Mouse (Mus musculus) ovary, postnatal 10 days (tissue): Measurements from ENCODE around the gene Ugt1a8.

Experiments
- DNase-seq: peaks from one replicate; pipeline ENCODE4 v3.0.0; 2022; ENCODE audit warnings: low spot score

The Ugt1a8 gene

GRCm38 (mm10) chr1:88260114-88260513 is 172.5 kb downstream of the Ugt1a8 start:
- no peak for DNase-seq

DNA sequence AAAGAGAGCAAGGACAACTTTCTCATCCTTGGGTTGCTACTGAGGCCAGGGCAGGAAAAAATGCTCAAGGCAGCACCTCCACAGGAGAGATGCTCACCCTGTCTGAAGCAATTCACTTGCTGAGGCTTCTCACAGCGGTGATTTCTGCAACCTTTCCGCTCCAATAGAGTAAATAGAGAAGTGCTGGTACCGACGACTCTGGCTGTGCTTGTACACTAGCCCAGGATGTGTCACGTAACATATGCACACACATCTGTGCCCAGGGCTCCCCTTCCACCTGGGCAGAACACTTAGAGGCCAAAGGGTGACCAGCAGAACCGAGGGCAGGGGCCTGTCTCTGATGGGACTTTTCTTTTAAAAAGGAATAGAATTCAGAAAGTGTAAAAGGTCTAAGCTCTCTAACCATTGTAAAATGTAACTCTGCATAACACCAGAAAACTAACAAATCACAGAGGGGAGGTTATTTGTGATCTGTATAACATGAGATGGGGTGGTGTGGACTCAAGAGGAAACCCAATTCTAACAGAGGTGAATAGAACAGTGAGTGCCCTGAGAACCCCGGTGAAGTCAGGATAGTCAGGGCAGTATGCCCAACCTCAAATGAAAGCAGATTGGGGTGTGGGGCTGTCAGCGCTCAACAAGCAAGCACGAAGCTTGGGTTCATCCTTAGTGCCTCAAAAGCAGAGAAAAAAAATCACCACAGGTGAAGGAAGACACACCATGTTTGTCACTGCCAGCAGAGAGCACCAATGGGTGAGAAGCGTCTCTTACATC is 173.2 kb downstream of the Ugt1a8 start:
- no peak for DNase-seq

GRCm38 (mm10) chr1:88261706-88262105 is 174.1 kb downstream of the Ugt1a8 start:
- DNase-seq = no peak

GRCm38 (mm10) chr1:88262255-88262654 is 174.6 kb downstream of the Ugt1a8 start:
- no peak for DNase-seq

- no peak for DNase-seq
Measured at GRCm38 (mm10) chr1:88262961-88263360, 175.3 kb downstream of the Ugt1a8 start.

DNA sequence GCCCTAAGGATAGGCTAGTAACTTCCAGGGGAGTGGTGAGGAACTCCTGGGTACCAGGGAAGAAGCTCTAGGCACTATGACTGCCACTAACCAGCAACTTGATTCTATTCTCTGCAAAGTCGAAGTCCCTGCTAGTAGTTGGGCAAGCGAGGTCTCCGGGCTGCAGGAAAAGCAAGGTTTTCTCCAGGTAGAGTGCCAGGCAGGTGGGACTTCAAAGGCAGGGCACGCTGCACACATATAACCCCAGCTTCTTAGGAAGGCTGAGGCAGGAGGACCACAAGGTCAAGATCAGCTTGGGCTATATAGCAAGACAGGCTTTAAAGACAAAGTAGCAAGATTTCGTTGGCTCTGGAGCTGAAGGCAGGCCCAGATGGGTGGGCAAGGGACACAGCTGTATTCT is 176.2 kb downstream of the Ugt1a8 start:
- no peak for DNase-seq

DNA sequence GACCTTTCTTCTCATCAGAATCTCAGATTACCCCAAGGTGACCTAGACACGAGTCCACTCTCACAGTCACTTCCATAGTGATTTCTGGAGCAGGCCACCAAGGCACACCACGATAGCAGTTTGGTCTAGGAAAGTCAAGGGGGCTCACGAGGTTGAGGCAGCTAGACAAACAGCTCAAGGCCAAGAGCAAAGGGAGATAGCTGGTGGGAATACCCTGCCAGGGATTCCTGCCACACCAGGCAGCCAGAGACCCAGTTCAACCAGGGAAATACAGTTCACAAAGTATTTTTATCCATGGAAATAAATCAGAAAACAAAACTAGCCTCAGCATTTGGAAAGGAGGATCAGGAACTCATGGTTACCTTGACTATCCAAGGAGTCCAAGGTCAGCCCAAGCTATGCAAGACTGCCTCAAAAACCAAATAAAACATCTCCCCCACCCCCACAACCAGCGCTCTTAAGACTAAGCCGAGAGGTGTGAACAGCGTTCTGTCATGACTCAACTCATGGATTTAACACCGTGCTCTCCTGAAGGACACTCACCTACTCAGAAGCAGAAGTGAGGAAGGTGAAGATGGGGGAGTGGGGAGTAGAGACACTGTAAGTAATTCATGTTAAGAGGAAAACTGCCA is 176.7 kb downstream of the Ugt1a8 start:
- DNase-seq = no peak

DNA sequence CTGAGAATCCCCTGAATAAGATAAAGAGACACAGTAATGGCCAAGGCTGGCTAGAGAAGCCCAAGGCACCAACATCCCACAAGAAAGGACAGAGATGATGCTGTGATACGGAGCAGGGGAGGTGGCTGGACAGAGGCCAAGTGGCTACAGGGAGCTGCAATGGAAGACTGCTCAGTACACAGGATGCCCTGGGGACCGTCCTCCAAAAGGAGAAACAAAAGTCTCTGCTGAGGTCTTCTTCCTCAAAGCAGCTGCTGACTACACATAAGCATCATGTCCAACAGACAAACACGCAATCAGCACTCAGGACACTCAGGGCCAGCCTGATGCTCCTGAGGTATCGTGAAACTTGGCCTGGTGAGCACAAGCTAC is 177.2 kb downstream of the Ugt1a8 start:
- DNase-seq = no peak

DNA sequence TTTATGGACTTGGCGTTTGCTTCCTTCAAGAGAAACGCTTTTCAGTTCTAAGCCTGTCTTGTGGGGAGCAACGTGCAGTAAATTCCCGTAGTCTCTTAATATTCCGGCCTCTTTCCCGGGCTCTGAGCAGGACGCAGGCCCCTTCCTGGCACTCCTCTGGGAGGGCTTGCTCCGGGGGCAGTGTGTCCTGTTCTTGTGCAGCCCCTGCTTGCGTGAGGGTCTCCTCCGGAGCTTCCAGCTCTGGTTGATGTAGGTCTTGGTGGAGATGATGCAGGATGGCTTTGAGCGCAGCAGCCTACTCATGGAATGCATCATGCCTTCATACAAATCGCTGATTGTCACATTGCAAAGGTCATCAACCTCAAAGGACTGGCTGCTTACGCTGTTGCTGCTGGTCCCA is 178.5 kb downstream of the Ugt1a8 start:
- no peak for DNase-seq

DNA sequence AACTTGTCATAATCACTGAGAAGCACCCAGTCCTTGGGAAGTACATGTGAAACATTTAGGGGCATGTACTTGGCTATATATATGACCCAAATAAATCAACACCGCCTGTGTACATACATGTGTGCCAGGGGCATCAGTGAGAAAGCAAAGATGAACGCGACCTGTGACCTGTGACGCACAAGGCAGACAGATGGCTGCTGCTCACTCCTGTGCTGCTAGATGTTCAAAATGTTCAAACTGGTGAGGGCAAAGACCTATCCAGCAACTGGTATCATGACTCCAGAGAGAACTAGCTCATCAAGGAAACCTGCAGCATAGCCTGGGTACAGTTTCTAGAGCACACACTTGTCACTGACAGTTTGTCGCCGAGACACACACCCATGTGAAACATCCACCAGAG is 179.9 kb downstream of the Ugt1a8 start:
- DNase-seq = no peak

GRCm38 (mm10) chr1:88268070-88268469 is 180.5 kb downstream of the Ugt1a8 start:
- no peak for DNase-seq
